Mouse (Mus musculus) megakaryocyte-erythroid progenitor cell, adult 5-6 weeks (primary cell): ENCODE measurements around the gene Anpep. TPM values are rescaled to one million over a fixed set of nuclear protein-coding genes. Genes with fewer than 3 reads are reported as not detected.
"Not testable (repeated sequence)": the region's sequence is repeated elsewhere in the genome, so short reads cannot be mapped to it uniquely, and the experiment has no call there.

ENCODE experiments used
- ATAC-seq: replicated peaks from 2 replicates; pipeline ENCODE4 v1.8.0; 2016; ENCODE audit warnings: mild to moderate bottlenecking, inconsistent platforms; ENCODE audit not compliant: severe bottlenecking, poor library complexity, low FRiP score, low TSS enrichment
- total RNA-seq, 2 experiments: library from RNA; stranded (forward) in 1 of 2; stranded (reverse) in 1 of 2; fragments of 200-1000, 215-1000 nt in 1 of 2; fragments of >200 nt in 1 of 2; fragmentation: Nextera tagmentation in 1 of 2; gene quantifications; 2 replicates each; pipeline ENCODE4 v1.2.3; 2014 to 2017

Anpep gene
- total RNA-seq, 2 experiments from 2014 or later = not detected

GRCm38 (mm10) chr7:79822092-79822695 lies 38.7 kb downstream of the Anpep start:
- ATAC-seq = no peak

- ATAC-seq = no peak
These were observed 40.9 kb downstream of the Anpep start for GRCm38 (mm10) chr7:79819996-79820395.

GRCm38 (mm10) chr7:79819515-79819914 lies 41.3 kb downstream of the Anpep start:
- peak; percentile 59 for ATAC-seq

GRCm38 (mm10) chr7:79818321-79818720 lies 42.5 kb downstream of the Anpep start:
- no peak for ATAC-seq

GRCm38 (mm10) chr7:79813409-79813808 lies 47.5 kb downstream of the Anpep start:
- no peak for ATAC-seq

GRCm38 (mm10) chr7:79810611-79811506 lies 50.0 kb downstream of the Anpep start, which contains the start of gene Mesp2:
TSS of gene Mesp2 (plus strand) at chr7:79810727.
- ATAC-seq = peak; percentile 60

- no peak for ATAC-seq
These were observed 52.3 kb downstream of the Anpep start for GRCm38 (mm10) chr7:79808561-79808960.

- ATAC-seq = no peak
These were observed 57.0 kb downstream of the Anpep start for GRCm38 (mm10) chr7:79803887-79804286.

- no peak for ATAC-seq
These were observed 58.8 kb downstream of the Anpep start for GRCm38 (mm10) chr7:79802037-79802436.

- ATAC-seq = no peak
These were observed 59.5 kb downstream of the Anpep start for GRCm38 (mm10) chr7:79801391-79801790.

GRCm38 (mm10) chr7:79800336-79800735 lies 60.5 kb downstream of the Anpep start:
- no peak for ATAC-seq

GRCm38 (mm10) chr7:79799506-79799905 lies 61.4 kb downstream of the Anpep start:
- ATAC-seq = no peak

GRCm38 (mm10) chr7:79799048-79799447 lies 61.8 kb downstream of the Anpep start:
- ATAC-seq = peak; percentile 28

GRCm38 (mm10) chr7:79798606-79799005 lies 62.3 kb downstream of the Anpep start:
- no peak for ATAC-seq

- no peak for ATAC-seq
These were observed 67.2 kb downstream of the Anpep start, which contains the start of gene Mesp1 for GRCm38 (mm10) chr7:79793688-79794087. TSS of gene Mesp1 (minus strand) at chr7:79793788.

- peak; percentile 28; the same call in 1 of the 2 replicates for ATAC-seq
These were observed 68.0 kb downstream of the Anpep start for GRCm38 (mm10) chr7:79792635-79793421.

- ATAC-seq = not testable (repeated sequence)
These were observed 71.0 kb downstream of the Anpep start for GRCm38 (mm10) chr7:79789812-79790211.

- peak; percentile 69 for ATAC-seq
These were observed 74.6 kb downstream of the Anpep start for GRCm38 (mm10) chr7:79786295-79786694.

GRCm38 (mm10) chr7:79782516-79782855 lies 78.4 kb downstream of the Anpep start:
- ATAC-seq = no peak
